Mouse (Mus musculus): ENCODE results near the gene Zfp994. TPM values are rescaled to one million over a fixed set of nuclear protein-coding genes. Genes with fewer than 3 reads are reported as not detected.
"Not testable (repeated sequence)": the region's sequence is repeated elsewhere in the genome, so short reads cannot be mapped to it uniquely, and the experiment has no call there.

The Zfp994 gene
- 0.73 TPM for polyA plus RNA-seq (2012; fragmentation: generic; extraction: Trizol)

GRCm38 (mm10) chr17:22225422-22226012, at the start of gene Zfp994:
Zfp994 (minus strand) TSS chr17:22225616.
- Histone ChIP-seq H3K4me3 (peak within 1 kb of the TSS; percentile 25), H3K4me2 (ENCODE audit: low read depth) (peak within 1 kb of the TSS; percentile 76)
- H3K79me2 ChIP-seq (ENCODE audit: control insufficient read depth, insufficient read depth); H3K36me3 ChIP-seq (ENCODE audit: control insufficient read depth, insufficient read depth); H3ac ChIP-seq (ENCODE audit: control insufficient read depth, insufficient read length); H3K27me3 ChIP-seq (ENCODE audit: control insufficient read depth, insufficient read depth, insufficient read length): not testable (repeated sequence)
- TF ChIP-seq USF1 (IDR thresholded peaks at IDR 0.05; ENCODE audit: low read depth), result peak; percentile 92
- peak; percentile 61 for TF ChIP-seq POLR2A (IDR thresholded peaks at IDR 0.05; ENCODE audit: insufficient read length, low read depth)

GRCm38 (mm10) chr17:22230701-22231100, 5.3 kb upstream of the Zfp994 start:
- H3K79me2 ChIP-seq (ENCODE audit: control insufficient read depth, insufficient read depth); H3K4me3 ChIP-seq; H3K27me3 ChIP-seq (ENCODE audit: control insufficient read depth, insufficient read depth, insufficient read length); H3K4me2 ChIP-seq (ENCODE audit: low read depth); H3ac ChIP-seq (ENCODE audit: control insufficient read depth, insufficient read length); H3K36me3 ChIP-seq (ENCODE audit: control insufficient read depth, insufficient read depth): not testable (repeated sequence)
- peak; percentile 46 for TF ChIP-seq REST (IDR thresholded peaks at IDR 0.05; ENCODE audit: insufficient read depth, insufficient read length)

GRCm38 (mm10) chr17:22225015-22225414, 401 bp downstream of the Zfp994 start:
- H3K4me2 ChIP-seq (ENCODE audit: low read depth), result peak overlapping the region; percentile 34
- not testable (repeated sequence) for H3K79me2 ChIP-seq (ENCODE audit: control insufficient read depth, insufficient read depth); H3K27me3 ChIP-seq (ENCODE audit: control insufficient read depth, insufficient read depth, insufficient read length); H3ac ChIP-seq (ENCODE audit: control insufficient read depth, insufficient read length); H3K36me3 ChIP-seq (ENCODE audit: control insufficient read depth, insufficient read depth)
- peak overlapping the region; percentile 25 for H3K4me3 ChIP-seq

- H3K27me3 ChIP-seq (ENCODE audit: control insufficient read depth, insufficient read depth, insufficient read length); H3K79me2 ChIP-seq (ENCODE audit: control insufficient read depth, insufficient read depth); H3K36me3 ChIP-seq (ENCODE audit: control insufficient read depth, insufficient read depth); H3ac ChIP-seq (ENCODE audit: control insufficient read depth, insufficient read length): not testable (repeated sequence)
- peak; percentile 85 for TF ChIP-seq USF1 (IDR thresholded peaks at IDR 0.05; ENCODE audit: low read depth)
- H3K4me3 ChIP-seq, result peak within 1 kb of the TSS; percentile 36
- peak within 1 kb of the TSS; percentile 82 for H3K4me2 ChIP-seq (ENCODE audit: low read depth)
Observed at GRCm38 (mm10) chr17:22165722-22166294, 59.6 kb downstream of the Zfp994 start, which contains the start of gene Zfp947. Zfp947 (minus strand) TSS chr17:22166190.

- peak overlapping the region; percentile 36 for H3K4me3 ChIP-seq
- H3K27me3 ChIP-seq (ENCODE audit: control insufficient read depth, insufficient read depth, insufficient read length); H3K79me2 ChIP-seq (ENCODE audit: control insufficient read depth, insufficient read depth); H3K36me3 ChIP-seq (ENCODE audit: control insufficient read depth, insufficient read depth); H3ac ChIP-seq (ENCODE audit: control insufficient read depth, insufficient read length): not testable (repeated sequence)
- peak overlapping the region; percentile 82 for H3K4me2 ChIP-seq (ENCODE audit: low read depth)
Observed at GRCm38 (mm10) chr17:22165304-22165703, 60.1 kb downstream of the Zfp994 start.

- H3K36me3 ChIP-seq (ENCODE audit: control insufficient read depth, insufficient read depth); H3K4me3 ChIP-seq; H3K27me3 ChIP-seq (ENCODE audit: control insufficient read depth, insufficient read depth, insufficient read length); H3ac ChIP-seq (ENCODE audit: control insufficient read depth, insufficient read length); H3K4me2 ChIP-seq (ENCODE audit: low read depth); H3K79me2 ChIP-seq (ENCODE audit: control insufficient read depth, insufficient read depth): not testable (repeated sequence)
Observed at GRCm38 (mm10) chr17:22153951-22154350, 71.5 kb downstream of the Zfp994 start.

Other genes starting within 250 kb of the Zfp994 start
- gene Zfp947, start 59.4 kb downstream of the Zfp994 start, polyA plus RNA-seq (2012; fragmentation: generic; extraction: Trizol), result 0.44 TPM
- gene CT030661.1, start 89.2 kb upstream of the Zfp994 start, polyA plus RNA-seq (2012; fragmentation: generic; extraction: Trizol), result 2.9 TPM
- 1.7 TPM for gene Zfp944, start 135.8 kb upstream of the Zfp994 start, polyA plus RNA-seq (2012; fragmentation: generic; extraction: Trizol)
- gene Zfp758, start 135.8 kb upstream of the Zfp994 start, polyA plus RNA-seq (2012; fragmentation: generic; extraction: Trizol), result 1.4 TPM
- gene Zfp946, start 198.6 kb upstream of the Zfp994 start, polyA plus RNA-seq (2012; fragmentation: generic; extraction: Trizol), result 1.1 TPM

All from myocyte (in vitro differentiated cells).